ENCODE assay signal across 8 mouse cellular contexts in genomic region chr6:91115158-91115557, GRCm38 (mm10). TPM values are rescaled to one million over a fixed set of nuclear protein-coding genes. Genes with fewer than 3 reads are reported as not detected.
DNase-seq lines count a peak whose midpoint lies in the region; ATAC-seq and TF ChIP-seq lines count a peak whose summit lies in the region.

No protein-coding gene starts in this region.

- DNase-seq in heart, postnatal 36 days = no peak
- no peak for DNase-seq in hindbrain, embryonic 10.5 days (ENCODE audit: low spot score)
- DNase-seq in lung, postnatal 10 days = peak; percentile 50
- DNase-seq in layer of hippocampus, adult 18-20 months (ENCODE audit: low spot score in 2 of 2) = no peak
- DNase-seq in adrenal gland, postnatal 25 days = no peak
- DNase-seq in cerebellum, postnatal 14 days = no peak

- H3K36me3 ChIP-seq in heart, embryonic 12.5 days = no peaks in the 10 kb centered on the region
- no peaks in the 10 kb centered on the region for H3K36me3 ChIP-seq in E14TG2a.4 (ENCODE audit: insufficient read depth, low read length)
- H3K36me3 ChIP-seq in hindbrain, embryonic 10.5 days = 0 out of 2 replicates have a peak, but pooled peaks cover 3% of the 10 kb centered on the region

- no peak overlapping the region for H3K9ac ChIP-seq in heart, embryonic 12.5 days

- no peak overlapping the region for H3K27ac ChIP-seq in heart, embryonic 12.5 days (ENCODE audit: poor library complexity, severe bottlenecking)
- no peak overlapping the region for H3K27ac ChIP-seq in hindbrain, embryonic 10.5 days

- H3K27me3 ChIP-seq in heart, embryonic 12.5 days (replicated peaks) = peaks cover 10% of the 10 kb centered on the region
- H3K27me3 ChIP-seq in E14TG2a.4 (ENCODE audit: insufficient read depth, low read length) = no peaks in the 10 kb centered on the region
- H3K27me3 ChIP-seq in hindbrain, embryonic 10.5 days (ENCODE audit: insufficient read depth, poor library complexity, severe bottlenecking) = peaks cover 19% of the 10 kb centered on the region

- H3K9me3 ChIP-seq in heart, embryonic 12.5 days (replicated peaks) = 0 out of 2 replicates have a peak, but pooled peaks cover 3% of the 10 kb centered on the region
- no peaks in the 10 kb centered on the region for H3K9me3 ChIP-seq in E14TG2a.4 (ENCODE audit: low read length)
- no peaks in the 10 kb centered on the region for H3K9me3 ChIP-seq in hindbrain, embryonic 10.5 days

- WGBS in heart, embryonic 12.5 days = 52% methylated on average over 1 of the region's 1 CpGs
- WGBS in hindbrain, embryonic 10.5 days = 30% methylated on average over 1 of the region's 1 CpGs

- H3K4me1 ChIP-seq in heart, embryonic 12.5 days (replicated peaks) = peaks cover 17% of the 10 kb centered on the region
- H3K4me1 ChIP-seq in E14TG2a.4 (replicated peaks; ENCODE audit: low read depth, low read length) = peaks cover 58% of the 10 kb centered on the region
- H3K4me1 ChIP-seq in hindbrain, embryonic 10.5 days (replicated peaks) = peaks cover 48% of the 10 kb centered on the region

- TF ChIP-seq CTCF in E14TG2a.4 (conservative IDR thresholded peaks at IDR 0.05; ENCODE audit: low read length) = no peak

- intact Hi-C loops in heart, postnatal 36 days (cut with DNase I) = no loop called here

- H3K4me2 ChIP-seq in heart, embryonic 12.5 days = peak overlapping the region; percentile 99; the same call in 1 of the 2 replicates

- H3K4me3 ChIP-seq in heart, embryonic 12.5 days = no peak overlapping the region
- H3K4me3 ChIP-seq in E14TG2a.4 (replicated peaks; ENCODE audit: low read length) = peak overlapping the region; percentile 82
- peak overlapping the region; percentile 80 for H3K4me3 ChIP-seq in hindbrain, embryonic 10.5 days

- no peak for ATAC-seq in heart, embryonic 12.5 days (ENCODE audit: insufficient number of reproducible peaks, low FRiP score)

RNA-seq across cellular contexts. Expression of gene Nup210, which starts 1.5 kb away (rescaled TPM):
- 10.7 and 11.2 TPM in 2 replicates for polyA plus RNA-seq in heart, embryonic 12.5 days (2016; fragmentation: Nextera tagmentation; extraction: Ambion mirVana)
- total RNA-seq in heart, postnatal 36 days (2021) = 1 to 10 TPM; 2.3 to 4.8 TPM
- polyA plus RNA-seq in hindbrain, embryonic 10.5 days (2016; fragmentation: Nextera tagmentation; extraction: Ambion mirVana) = 24.0 and 28.8 TPM in 2 replicates
- total RNA-seq in layer of hippocampus, adult 18-20 months (2021) = 10 to 100 TPM; 16.2 to 17.5 TPM
- 3.9 and 6.3 TPM in 2 replicates for total RNA-seq in adrenal gland, postnatal 25 days (2021)

RNA-seq across cellular contexts. Expression of gene Hdac11, which starts 41.3 kb away (rescaled TPM):
- polyA plus RNA-seq in heart, embryonic 12.5 days (2016; fragmentation: Nextera tagmentation; extraction: Ambion mirVana) = 8.8 and 9.0 TPM in 2 replicates
- 10 to 100 TPM; 15.7 to 16.7 TPM for total RNA-seq in heart, postnatal 36 days (2021)
- polyA plus RNA-seq in hindbrain, embryonic 10.5 days (2016; fragmentation: Nextera tagmentation; extraction: Ambion mirVana) = 12.3 and 15.6 TPM in 2 replicates
- total RNA-seq in layer of hippocampus, adult 18-20 months (2021) = 100 to 1,000 TPM; 169 to 174 TPM
- total RNA-seq in adrenal gland, postnatal 25 days (2021) = 6.6 and 9.9 TPM in 2 replicates

Comparison
In these comparisons a context has a peak if more than half of its experiments do, and no peak if none do; other contexts are left out.
1. RNA of gene Hdac11, which starts 41.3 kb away (total RNA-seq): 169 to 174 TPM in layer of hippocampus, adult 18-20 months; 15.7 to 16.7 TPM in heart, postnatal 36 days and 6.6 to 9.9 TPM in adrenal gland, postnatal 25 days; every median in the first group is over 4 times any median in the second.